Mouse (Mus musculus): Measurements from ENCODE around the gene Sec31b.

- no peak for TF ChIP-seq CTCF (IDR thresholded peaks at IDR 0.05; ENCODE audit: low read depth, low read length)
- no peak for TF ChIP-seq EP300 (IDR thresholded peaks at IDR 0.05; ENCODE audit: insufficient read depth, low read depth, low read length)
- TF ChIP-seq POLR2A (IDR thresholded peaks at IDR 0.05; ENCODE audit: insufficient read depth, low read length) = no peak
Observed at GRCm38 (mm10) chr19:44552731-44553130, 7.1 kb upstream of the Sec31b start, which contains the start of gene Gm20538.
